Mouse (Mus musculus) thymus, adult 2 months (tissue): Measurements from ENCODE around the gene Lrch1. TPM values are rescaled to one million over a fixed set of nuclear protein-coding genes. Genes with fewer than 3 reads are reported as not detected.

Experiments
- DNase-seq: peaks from one replicate; pipeline ENCODE4 v3.0.0; 2021
- H3K27ac ChIP-seq: fragments of 200-500 bp; 2 replicates; pipeline ENCODE4 v1.5.1; 2012; ENCODE audit warnings: low read length, control low read depth; ENCODE audit not compliant: control insufficient read depth, insufficient read depth
- H3K27me3 ChIP-seq: fragments of 200-500 bp; 2 replicates; pipeline ENCODE4 v1.6.1; 2012; ENCODE audit warnings: mild to moderate bottlenecking, low read length, moderate library complexity, mixed read lengths; ENCODE audit not compliant: control insufficient read depth, insufficient read depth
- H3K36me3 ChIP-seq: fragments of 200-500 bp; 2 replicates; pipeline ENCODE4 v1.6.1; 2012; ENCODE audit warnings: mild to moderate bottlenecking, low read length, moderate library complexity; ENCODE audit not compliant: control insufficient read depth, insufficient read depth
- H3K4me1 ChIP-seq: fragments of 200-500 bp; replicated peaks from 2 replicates; pipeline ENCODE4 v1.6.1; 2012; ENCODE audit warnings: low read length; ENCODE audit not compliant: control insufficient read depth, insufficient read depth
- H3K4me3 ChIP-seq: fragments of 200-500 bp; 2 replicates; pipeline ENCODE4 v1.5.1; 2012; ENCODE audit warnings: mild to moderate bottlenecking, low read length, control low read depth, moderate library complexity; ENCODE audit not compliant: control insufficient read depth, insufficient read depth
- CTCF ChIP-seq: fragments of 200-500 bp; IDR thresholded peaks from 2 replicates; pipeline ENCODE4 v1.5.1; 2012; ENCODE audit warnings: mild to moderate bottlenecking, control low read depth, low read length, moderate library complexity, borderline replicate concordance; ENCODE audit not compliant: control insufficient read depth, poor library complexity, insufficient read depth; ENCODE audit errors: extremely low read depth
- POLR2A ChIP-seq: fragments of 200-500 bp; IDR thresholded peaks from 2 replicates; pipeline ENCODE4 v1.6.1; 2012; ENCODE audit warnings: mild to moderate bottlenecking, low read length, control low read depth, moderate library complexity; ENCODE audit not compliant: control insufficient read depth, poor library complexity, insufficient read depth; ENCODE audit errors: extremely low read depth
- WGBS: fragments of 180-500 bp; shearing (Covaris S2); methylation state at CpG from one replicate; pipeline ENCODE4 v1.1.7; 2018; 5-methylcytosine and 5-hydroxymethylcytosine counted together
- polyA plus RNA-seq: library from polyadenylated mRNA; depleted of rRNA; stranded (reverse); fragments of >200 nt; gene quantifications from 2 replicates; pipeline ENCODE4 v1.2.3, GENCODE M21; 2012

The Lrch1 gene
- polyA plus RNA-seq, 1 experiment = 27.5 TPM

- Histone ChIP-seq H3K4me1 (peaks cover 3% of the 10 kb centered on the region), H3K36me3 (no peaks in the 10 kb centered on the region), H3K4me3 (no peak overlapping the region), H3K27me3 (no peaks in the 10 kb centered on the region), H3K27ac (no peak overlapping the region)
- WGBS = 68% methylated on average over 5 of the region's 5 CpGs
- no peak for DNase-seq
- TF ChIP-seq CTCF (no peak), POLR2A (no peak)
Measured at GRCm38 (mm10) chr14:74877287-74877686, 70.4 kb downstream of the Lrch1 start.

GRCm38 (mm10) chr14:74871220-74871619 lies 76.5 kb downstream of the Lrch1 start:
- 92% methylated on average over 4 of the region's 4 CpGs for whole genome bisulfite sequencing
- Histone ChIP-seq H3K36me3 (no peaks in the 10 kb centered on the region), H3K4me1 (peaks cover 6% of the 10 kb centered on the region; the same call in 1 of the 2 replicates), H3K4me3 (no peak overlapping the region), H3K27ac (no peak overlapping the region), H3K27me3 (no peaks in the 10 kb centered on the region)
- TF ChIP-seq POLR2A (no peak), CTCF (no peak)
- DNase-seq = no peak

- Histone ChIP-seq H3K4me1 (peaks cover 6% of the 10 kb centered on the region; the same call in 1 of the 2 replicates), H3K4me3 (no peak overlapping the region), H3K36me3 (no peaks in the 10 kb centered on the region), H3K27me3 (no peaks in the 10 kb centered on the region), H3K27ac (no peak overlapping the region)
- TF ChIP-seq CTCF (no peak), POLR2A (no peak)
- no peak for DNase-seq
- WGBS = 78% methylated on average over 4 of the region's 4 CpGs
Measured at GRCm38 (mm10) chr14:74868902-74869230, 78.8 kb downstream of the Lrch1 start.

- Histone ChIP-seq H3K27ac (no peak overlapping the region), H3K36me3 (no peaks in the 10 kb centered on the region), H3K4me1 (peaks cover 6% of the 10 kb centered on the region; the same call in 1 of the 2 replicates), H3K4me3 (no peak overlapping the region), H3K27me3 (no peaks in the 10 kb centered on the region)
- 87% methylated on average over 2 of the region's 2 CpGs for WGBS
- no peak for TF ChIP-seq CTCF
- no peak for TF ChIP-seq POLR2A
- DNase-seq = no peak
Measured at GRCm38 (mm10) chr14:74868188-74868901, 79.3 kb downstream of the Lrch1 start.

GRCm38 (mm10) chr14:74867076-74868042 lies 80.3 kb downstream of the Lrch1 start:
- H3K27ac ChIP-seq = no peak overlapping the region; the same call in 1 of the 2 replicates

GRCm38 (mm10) chr14:74865738-74866137 lies 81.9 kb downstream of the Lrch1 start:
- Histone ChIP-seq H3K36me3 (no peaks in the 10 kb centered on the region), H3K4me1 (peaks cover 7% of the 10 kb centered on the region; the same call in 1 of the 2 replicates), H3K27ac (no peak overlapping the region), H3K27me3 (no peaks in the 10 kb centered on the region), H3K4me3 (no peak overlapping the region)
- DNase-seq = no peak
- WGBS = 89% methylated on average over 3 of the region's 3 CpGs
- TF ChIP-seq POLR2A (no peak), CTCF (no peak)

More at GRCm38 (mm10) chr14:74867076-74868042, 80.3 kb downstream of the Lrch1 start:
- 75% methylated on average over 20 of the region's 20 CpGs for WGBS
- H3K4me1 ChIP-seq = peaks cover 6% of the 10 kb centered on the region; the same call in 1 of the 2 replicates
- no peak for DNase-seq
- TF ChIP-seq CTCF (no peak), POLR2A (no peak)
- no peaks in the 10 kb centered on the region for H3K27me3 ChIP-seq
- no peaks in the 10 kb centered on the region for H3K36me3 ChIP-seq
- H3K4me3 ChIP-seq = no peak overlapping the region
